Mouse (Mus musculus) cerebellum, postnatal 25 days (tissue): Measurements from ENCODE around the gene Gprc5c.
A peak's percentile ranks its signal among the peaks of the same experiment; 100 is the strongest.

ENCODE experiments used
- DNase-seq, 2 experiments: peaks; one replicate each; pipeline ENCODE4 v3.0.0; 2021; ENCODE audit warnings: mixed read lengths in 2 of 2

Gene Gprc5c

DNA sequence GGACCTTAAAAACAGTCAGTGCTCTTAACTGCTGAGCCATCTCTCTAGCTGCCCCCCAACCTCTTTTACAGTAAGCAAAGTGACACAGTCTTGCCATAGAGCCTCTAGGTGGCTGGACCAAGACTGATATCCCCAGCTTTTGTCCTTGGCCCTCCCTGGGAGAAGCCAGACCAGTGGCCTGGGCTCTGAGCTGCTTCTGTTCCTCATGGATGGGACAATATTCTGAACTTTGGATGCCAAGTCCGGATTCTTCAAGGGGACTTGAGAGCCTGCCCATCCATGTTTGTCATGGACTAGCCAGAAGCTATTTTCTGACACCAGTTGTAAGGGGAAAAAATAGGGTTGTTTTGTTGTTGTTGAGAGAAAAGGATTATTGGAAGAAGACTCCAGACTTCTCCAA is 18.8 kb downstream of the Gprc5c start:
- no peak for DNase-seq

DNA sequence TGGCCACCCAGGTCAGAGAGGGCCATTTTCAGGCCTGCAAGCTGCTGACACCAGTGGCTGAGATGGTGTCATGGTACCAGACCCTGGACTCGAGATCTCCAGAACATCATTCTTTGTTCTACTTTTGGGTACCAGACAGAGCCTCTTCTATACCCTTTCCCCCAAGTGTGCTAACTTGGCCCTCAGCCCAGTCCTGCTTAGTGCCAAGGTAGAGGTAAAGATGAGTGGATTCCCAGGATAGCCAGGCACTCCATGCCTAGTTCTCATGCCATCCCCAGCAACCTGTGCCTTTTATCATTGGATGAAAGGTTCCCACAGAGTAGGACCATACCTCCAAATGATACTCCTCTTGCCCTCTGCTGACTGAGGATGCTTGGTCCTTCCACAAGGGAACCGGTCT is 20.6 kb downstream of the Gprc5c start:
- DNase-seq: peak; percentile 38 to 59

DNA sequence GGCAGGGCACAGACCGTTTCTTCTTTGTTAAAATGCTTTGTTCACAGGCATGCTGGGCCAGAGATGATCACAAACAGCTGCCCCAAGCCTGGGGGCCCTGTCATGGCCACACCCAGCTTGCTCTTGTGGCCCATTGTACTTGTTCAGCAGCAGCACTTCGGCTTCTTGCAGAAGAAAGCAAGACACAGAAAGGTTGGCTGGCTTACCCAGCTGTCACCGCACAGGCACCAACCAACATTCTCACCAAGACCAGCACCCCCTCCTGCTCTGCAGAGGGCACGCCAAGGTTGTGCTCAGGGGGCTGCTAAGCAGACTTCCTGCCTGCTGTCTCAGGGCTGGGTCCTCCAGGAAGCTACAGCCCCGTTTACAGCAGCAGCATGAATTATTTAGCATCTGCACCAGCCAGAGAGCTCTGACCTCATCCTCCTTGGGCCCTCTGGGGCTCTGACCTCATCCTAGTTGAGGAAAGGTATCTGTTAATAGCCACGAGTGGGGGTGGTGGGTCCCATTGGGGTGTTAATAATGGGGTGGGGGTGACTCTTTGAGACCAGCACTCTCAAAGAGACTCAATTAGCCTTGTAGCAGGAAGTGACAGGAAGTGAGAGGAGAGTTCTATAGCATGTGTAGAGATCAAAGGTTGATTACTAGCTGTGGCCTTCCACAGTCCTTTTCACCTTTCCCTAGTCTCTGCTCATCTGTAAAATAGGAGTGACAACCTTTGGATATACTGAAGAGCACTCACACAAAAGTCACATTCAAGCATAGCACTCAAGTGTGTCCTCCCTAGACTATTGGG is 22.3 kb downstream of the Gprc5c start:
- DNase-seq: no peak

DNA sequence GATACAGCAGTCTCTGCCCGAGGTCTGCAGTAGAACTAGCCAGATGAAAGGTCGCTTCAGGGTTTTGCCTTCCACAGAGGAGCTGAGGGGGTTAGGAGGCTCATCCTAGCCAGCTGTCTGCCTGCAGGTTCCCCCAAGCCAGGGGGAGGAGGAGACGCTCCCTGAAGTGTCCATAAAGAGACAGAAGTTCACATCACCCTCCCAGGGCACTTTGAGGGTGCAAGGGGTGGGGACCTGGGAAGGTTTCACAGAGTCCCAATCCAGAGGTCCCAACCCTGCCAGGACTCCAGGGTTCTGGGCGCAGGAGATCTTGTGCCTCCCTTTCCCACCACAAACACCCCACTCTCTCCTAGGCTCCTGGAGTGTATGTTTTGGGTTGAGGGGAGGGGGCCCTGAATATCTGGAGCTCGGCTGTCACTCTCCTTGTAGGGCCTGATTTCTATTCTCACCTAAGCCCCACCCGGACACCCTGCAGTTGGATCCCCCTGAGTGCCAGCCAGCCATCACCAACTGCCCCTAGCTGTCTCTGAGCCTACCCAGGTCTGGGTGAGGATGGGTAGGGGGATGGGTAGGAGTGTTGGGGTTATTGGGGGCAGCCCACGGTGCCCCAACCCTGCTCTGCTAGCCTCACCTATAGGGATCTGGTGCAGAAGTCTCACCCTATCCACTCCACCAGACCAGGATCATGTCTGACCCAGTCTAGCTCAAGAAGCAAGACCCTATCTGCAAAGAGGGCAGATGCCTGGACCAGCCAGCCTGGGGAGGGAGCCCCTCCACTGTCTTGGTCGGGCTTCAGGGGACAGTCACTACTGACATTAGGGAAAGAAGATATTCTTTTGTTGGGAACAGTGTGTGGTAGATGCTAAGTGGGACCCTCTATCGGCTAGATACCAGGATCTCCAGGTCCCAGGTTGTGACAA is 23.5 kb downstream of the Gprc5c start:
- DNase-seq: peak; percentile 19 to 33

DNA sequence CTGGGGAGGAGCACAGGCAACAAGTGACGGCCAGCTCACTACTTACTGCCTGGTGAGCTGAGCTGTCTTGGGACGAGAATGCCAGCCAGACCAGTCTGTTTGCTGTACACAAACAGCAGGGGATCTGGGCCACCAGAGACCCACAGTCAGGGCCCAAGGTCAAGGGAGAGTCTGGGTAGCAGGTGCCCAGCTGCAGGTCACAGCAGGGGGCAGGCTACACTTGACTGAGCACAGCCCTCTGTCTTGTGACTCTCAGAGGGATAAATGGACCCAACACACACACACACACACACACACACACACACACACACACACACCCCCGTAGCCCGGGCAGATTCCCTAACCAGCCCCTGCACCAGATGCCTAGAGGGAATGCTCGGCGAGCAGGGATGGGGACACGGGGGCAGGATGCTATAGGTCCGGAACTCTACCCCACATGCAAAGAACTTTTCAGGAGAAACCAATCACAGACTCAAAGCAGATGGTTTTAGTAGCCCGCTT is 24.4 kb downstream of the Gprc5c start:
- peak; percentile 50 to 63 for DNase-seq

DNA sequence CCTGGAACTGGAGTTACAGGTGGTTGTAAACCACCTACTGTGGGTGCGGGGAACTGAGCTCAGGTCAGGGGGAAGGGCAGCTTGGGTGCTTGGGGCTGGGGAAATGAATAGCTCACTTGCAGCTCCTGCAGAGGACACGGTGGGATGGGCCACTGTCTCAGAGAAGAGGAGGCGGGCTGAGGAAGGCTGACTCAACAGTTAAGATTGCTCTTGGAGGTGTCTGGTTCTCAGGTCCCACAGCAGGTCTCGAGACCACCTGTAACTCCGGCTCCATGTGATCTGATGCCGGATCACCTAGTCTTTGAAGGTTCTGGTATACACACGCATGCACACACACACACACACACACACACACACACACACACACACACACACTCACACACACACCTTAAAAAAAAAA is 25.2 kb downstream of the Gprc5c start:
- peak; percentile 27 to 32 for DNase-seq

DNA sequence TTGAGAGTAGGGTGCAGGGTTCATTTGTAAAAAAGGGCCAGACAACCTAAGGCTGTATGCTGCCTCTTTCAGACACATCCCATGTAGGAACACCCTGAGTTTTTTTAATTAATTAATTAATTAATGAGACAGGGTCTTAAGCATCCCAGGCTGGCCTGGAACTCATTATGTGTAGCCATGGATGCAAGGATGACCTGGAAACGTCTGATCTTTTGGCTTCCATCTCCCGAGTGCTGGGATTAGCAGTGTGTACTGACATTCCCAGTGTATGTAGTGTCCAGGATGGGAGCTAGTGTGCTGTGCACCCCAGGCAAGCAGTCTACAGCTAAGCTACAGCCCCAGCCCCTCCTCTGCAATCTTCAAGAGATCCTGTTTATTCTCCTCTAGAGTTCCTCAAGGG is 25.7 kb downstream of the Gprc5c start:
- peak in 1 of 2 experiments; percentile 41 for DNase-seq

DNA sequence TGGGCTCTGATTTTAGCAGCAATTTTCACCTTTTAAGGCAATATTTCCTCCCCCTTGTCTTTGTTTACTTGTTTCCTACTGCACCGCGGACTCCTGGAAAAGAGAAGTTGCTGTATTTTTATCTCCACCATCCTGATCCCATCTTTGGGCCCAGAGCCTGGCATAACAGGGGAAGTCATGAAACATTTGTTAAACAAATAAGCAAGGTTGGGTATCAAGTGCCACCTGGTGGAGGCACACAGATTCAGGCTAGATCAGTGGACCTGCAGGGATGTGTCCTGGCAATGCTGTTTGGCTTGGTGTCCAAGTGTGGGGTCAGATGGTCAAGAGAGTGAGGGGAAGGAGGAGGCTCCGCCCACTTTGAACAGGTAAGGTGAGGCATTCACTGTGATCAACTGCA is 26.2 kb downstream of the Gprc5c start:
- peak; percentile 81 to 84 for DNase-seq

DNA sequence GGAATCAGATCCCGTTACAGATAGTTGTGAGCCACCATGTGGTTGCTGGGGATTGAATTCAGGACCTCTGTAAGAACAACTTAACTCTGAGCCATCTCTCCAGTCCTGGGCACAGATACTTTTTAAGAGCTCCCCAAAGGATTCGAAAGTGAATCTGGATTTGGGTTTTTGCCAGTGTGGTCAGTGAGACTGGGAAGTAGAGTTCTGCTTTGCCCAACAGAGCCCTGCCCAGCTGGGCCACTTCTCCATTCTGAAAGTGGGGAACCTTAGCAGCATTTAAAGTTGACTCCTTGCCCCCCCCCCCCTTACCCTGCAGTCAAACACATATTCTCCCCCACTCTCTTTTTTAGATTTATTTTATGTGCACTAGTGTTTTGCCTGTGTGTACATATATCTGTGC is 28.7 kb downstream of the Gprc5c start:
- DNase-seq: no peak

DNA sequence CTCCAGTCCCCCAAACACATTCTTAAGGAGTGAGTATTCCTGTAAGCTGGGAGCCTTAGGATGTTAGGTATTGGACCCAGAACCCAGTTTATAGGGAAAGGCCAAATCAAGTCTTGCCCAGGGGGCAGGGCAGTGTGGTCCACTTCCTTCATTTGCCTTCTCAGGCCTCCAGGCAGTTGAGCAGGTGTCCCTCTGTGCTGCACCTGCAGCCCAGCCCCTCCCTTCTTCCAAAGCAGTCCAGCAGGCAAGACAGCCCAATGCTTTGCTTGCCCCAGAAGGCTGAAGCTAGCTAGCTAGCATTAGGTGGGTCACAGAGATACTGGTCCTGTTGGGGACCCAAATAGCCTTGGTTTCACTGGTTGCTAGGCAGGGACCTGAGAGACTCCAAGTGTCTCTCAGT is 29.2 kb downstream of the Gprc5c start:
- DNase-seq: no peak

DNA sequence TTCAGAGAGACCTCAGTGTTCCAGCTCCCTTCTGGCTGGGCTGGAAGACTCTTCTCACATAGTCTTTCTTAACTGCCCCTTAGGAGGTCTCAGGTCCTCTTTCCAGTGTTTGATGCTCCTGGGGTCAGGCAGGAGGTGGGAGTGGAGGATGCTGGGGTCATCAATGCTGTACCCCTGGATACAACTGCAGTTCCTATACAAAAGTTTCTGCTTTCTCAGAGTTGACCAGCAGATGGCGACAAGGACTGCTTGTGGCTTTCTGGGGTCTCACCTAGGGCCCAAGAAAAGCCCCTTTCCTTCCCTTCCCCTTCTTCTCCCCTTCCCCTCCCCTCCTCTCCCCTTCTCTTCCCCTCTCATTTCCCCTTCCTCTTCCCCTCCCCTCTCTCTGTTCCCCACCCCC is 29.6 kb downstream of the Gprc5c start:
- peak; percentile 34 to 70 for DNase-seq

DNA sequence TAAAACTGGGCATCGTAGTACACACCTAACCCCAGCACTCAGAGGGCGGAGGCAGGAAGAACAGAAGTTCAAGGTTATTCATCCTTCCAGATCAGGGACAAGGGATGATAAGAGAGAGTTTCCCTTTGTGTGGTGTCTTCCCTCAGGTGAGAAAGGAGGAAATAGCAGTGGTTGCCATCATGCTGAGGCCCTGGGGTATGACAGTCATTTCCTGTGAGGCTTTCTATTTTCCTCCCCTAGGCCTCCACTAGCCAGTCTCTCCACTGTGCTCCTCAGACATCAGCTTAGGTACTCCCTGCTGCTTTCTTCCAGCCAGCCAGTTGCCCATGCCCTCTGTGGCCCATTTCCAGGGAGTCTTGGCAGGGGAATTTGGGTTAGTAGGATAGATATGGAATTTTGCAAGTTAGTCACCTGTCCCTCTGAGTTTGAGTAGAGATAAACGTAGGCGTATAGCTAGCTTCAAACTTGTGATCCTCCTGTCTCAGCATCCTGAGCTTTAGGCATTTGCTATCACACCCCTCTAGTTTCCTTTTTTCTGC is 32.4 kb downstream of the Gprc5c start:
- DNase-seq: peak; percentile 57 to 68

DNA sequence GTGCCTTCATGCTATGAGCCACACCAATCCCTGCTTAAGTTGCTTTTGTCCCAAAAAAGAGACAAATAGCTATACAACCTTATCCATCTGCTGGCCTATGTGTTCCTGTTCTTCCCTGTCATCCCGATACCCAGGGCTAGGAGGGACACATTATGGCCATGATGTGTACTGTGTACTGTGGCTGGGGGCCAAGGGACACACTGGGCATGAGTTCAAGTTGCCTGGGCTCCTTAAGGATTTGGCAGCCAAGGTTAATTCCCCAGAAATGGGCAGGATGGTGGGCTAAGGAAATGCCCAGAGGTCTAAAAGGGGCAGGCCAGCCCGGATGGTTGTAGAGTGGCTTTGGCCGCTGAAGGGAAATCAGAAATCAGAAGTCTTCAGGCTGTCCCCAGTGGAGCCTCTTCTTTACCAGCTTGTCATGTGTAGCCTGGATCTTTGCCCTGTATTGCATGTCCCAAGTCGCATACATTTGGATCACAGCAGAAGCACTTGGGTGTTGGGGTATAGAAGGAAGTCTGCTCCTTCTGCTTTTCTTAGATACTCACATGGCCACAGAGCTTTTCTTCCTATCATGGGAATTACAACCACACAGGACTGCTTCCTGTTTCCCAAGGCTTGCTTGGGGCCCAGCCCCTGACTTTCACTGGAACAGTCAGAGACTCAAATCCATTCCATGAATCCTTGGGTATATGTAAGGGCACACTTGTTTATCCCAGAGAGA is 33.6 kb downstream of the Gprc5c start:
- DNase-seq: peak; percentile 73 to 85

DNA sequence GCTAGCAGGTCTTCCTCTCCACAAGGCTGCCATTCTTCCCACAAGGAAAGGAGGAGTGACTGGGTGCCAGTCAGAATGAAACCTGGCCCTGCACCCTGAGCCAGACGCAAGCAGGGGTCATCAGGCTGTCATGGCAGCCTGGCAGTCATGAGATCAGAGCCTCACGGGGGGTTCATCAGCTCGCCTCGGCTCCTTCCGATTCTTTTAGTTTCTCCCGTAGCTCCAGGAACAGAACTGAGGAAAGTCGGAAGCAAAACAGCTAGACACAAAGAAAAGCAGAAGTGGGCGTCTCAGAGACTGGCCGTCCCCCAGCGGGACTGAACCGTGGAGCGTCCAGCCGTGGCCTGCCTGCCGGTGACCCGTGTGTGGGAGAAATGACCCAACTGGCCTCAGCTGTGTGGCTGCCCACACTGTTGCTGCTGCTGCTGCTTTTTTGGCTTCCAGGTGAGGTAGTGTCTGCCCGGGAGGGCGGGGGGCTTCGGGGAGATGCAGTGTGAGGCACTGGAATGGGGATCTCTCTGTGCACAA is 39.1 kb downstream of the Gprc5c start, which contains the start of gene Cd300a:
TSS of gene Cd300a (plus strand) at position 51 of the 528 bp plus-strand sequence.
- no peak for DNase-seq

DNA sequence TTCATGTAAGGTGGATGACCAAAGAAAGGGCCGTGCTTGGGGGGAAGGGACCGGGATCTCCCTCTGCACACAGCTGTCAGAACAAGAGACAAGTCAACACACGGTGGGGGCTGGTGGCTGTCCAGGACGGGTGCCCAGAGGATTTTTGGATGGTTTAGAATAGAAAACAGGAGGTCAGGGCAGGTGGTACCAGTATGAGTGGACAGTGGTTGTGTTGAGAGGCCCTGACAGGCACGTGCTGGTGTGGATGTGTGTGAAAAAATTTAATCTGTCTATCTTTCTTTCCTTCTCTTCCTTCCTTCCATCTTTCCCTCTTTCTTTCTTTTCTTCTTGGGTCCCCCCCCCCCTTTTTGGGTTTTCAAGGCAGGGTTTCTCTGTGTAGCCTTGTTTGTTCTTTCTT is 39.6 kb downstream of the Gprc5c start:
- no peak for DNase-seq

DNA sequence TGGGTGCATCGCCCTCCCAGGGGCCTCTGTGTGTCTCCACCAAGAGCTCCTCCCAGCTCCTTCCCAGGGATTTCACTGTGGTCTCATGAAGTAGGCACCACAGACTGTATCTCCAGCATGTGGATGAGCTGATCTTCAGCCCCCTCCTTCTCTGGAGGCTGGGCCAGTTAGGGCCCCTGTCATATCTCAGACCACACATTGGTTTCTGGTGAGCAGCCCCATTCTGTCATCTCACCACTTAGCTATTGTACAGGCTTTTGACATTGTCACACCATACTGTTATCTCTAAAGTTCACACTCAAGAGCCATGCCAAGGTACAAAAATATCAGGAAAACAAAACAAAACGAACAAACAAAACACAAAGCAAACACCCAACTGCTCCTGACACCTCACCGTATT is 45.1 kb downstream of the Gprc5c start:
- no peak for DNase-seq

DNA sequence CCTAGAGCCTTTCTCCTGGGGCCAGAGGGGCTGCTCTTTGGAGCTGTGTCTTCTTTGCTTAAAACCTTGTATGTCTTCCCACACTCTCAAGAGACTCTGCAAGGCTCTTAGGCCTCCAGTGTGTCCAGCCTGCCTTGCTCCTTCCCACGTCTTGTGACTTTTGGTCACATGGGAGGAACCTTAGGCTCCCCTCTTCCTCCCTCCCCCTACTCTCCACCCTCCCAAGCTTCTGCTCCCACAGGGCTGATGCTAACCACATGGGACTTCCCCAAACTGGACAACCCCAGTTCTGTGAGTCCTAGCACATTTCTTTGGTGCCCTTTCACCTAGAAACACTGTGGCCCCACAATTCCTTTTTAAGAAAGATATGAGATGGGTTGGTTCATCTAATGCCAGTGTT is 47.1 kb downstream of the Gprc5c start:
- no peak for DNase-seq

DNA sequence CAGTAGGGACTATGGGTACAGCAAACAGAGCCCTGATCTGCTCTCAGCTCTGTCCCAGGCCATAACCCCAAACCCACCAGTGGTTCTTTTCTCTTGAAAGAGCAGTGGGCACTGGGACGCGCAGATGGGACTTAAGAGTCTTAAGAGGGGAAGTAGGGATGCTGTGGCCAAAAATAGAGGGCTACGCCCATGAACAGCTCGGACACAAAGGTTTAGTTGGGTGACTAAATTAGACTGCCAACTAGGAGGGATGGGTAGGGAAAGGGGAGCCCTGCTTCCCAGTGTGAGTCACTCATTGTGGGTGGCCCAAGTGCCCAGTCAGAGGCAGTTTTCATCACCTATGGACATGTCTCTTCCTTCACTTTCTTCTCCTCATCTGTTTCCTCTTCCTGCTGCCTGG is 52.3 kb downstream of the Gprc5c start:
- DNase-seq: no peak

DNA sequence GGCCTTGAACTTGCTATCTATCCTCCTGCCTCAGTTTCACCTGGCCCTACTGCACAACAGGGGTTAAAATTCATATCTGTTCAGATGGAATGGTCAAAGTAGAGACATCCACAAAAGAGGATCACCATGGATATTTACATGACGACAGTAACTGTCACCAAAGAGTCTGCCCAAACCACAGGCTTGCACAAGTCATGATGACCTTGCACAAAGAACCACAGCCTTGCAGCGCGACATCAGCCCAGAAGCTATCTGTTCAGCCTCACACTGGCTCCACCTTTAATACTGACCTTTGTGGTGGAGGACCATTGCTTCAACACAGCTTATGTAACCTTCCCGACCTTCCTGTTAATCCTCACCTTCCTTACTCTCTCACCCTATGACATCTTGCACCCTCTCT is 56.6 kb downstream of the Gprc5c start:
- DNase-seq: no peak

DNA sequence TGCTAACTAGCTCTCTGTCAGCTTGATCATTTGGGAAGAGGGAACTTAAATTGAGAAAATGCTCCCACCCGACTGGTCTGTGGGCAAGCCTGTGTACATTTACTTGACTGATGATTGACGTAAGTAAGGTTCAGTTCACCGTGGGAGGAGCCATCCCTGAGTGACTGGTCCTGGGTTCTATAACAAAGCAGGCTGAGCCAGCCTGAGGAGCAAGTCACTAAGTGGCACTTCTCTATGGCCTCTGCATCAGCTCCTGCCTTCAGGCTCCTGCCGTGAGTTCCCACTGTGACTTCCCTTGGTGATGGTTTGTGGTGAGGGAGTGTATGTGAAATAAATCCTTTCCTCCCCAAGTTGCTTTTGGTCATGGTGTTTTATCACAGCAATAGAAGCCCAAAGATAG is 57.1 kb downstream of the Gprc5c start:
- no peak for DNase-seq

DNA sequence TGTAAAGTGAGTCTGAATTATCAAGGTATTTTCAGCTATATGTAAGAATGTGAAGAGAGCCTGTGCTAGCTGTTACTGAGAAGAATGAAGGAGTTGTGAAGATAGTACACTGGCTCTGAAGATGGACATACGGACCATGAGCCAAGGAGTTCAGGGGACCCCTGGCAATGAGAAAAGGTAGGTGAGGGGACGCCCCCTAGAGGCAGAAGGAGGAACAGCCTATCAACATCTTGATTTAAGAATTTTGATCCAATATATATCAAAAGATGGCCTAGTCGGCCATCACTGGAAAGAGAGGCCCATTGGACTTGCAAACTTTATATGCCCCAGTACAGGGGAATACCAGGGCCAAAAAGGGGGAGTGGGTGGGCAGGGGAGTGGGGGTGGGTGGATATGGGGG is 58.6 kb downstream of the Gprc5c start:
- DNase-seq: peak in 1 of 2 experiments; percentile 32

DNA sequence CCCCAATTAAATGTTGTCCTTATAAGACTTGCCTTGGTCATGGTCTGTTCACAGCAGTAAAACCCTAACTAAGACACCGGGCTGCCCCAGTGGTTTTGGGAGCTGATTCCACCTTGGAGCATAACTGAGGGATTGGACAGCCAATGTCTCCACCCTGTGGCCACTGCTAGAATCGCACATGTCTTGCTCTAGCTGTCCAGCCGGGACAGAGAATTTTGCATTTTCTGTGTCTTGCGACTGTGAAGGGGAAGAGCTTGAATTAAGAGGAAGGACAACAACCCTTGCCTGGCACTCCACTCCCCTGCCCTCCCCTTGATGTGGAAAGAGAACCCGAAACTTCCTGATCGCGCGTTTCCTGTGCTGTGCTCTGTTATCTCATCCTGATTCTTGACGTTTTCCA is 61.9 kb downstream of the Gprc5c start:
- DNase-seq: peak; percentile 90 to 93
